Mouse (Mus musculus) CH12.LX (cell line): Measurements from ENCODE around the gene Adgrl3.

ENCODE experiments used
- CHD1 ChIP-seq: IDR thresholded peaks from 2 replicates; pipeline ENCODE4 v1.6.1; 2012; ENCODE audit warnings: low read depth, low read length, improper control_type of control experiment, inconsistent platforms
- CTCF ChIP-seq, 2 experiments: IDR thresholded peaks in 1 of 2; conservative IDR thresholded peaks in 1 of 2; 2 replicates each; pipeline ENCODE4 v1.5.1; 2011 to 2012; ENCODE audit warnings: low read depth in 2 of 2, low read length in 2 of 2, improper control_type of control experiment in 1 of 2, inconsistent platforms in 1 of 2, mild to moderate bottlenecking in 1 of 2, moderate library complexity in 1 of 2
- EP300 ChIP-seq: IDR thresholded peaks from 2 replicates; pipeline ENCODE4 v1.6.1; 2011; ENCODE audit warnings: low read length, improper control_type of control experiment
- HCFC1 ChIP-seq: IDR thresholded peaks from 2 replicates; pipeline ENCODE4 v1.6.1; 2012; ENCODE audit warnings: low read depth, mild to moderate bottlenecking, inconsistent platforms, low read length, improper control_type of control experiment
- KAT2A ChIP-seq: IDR thresholded peaks from 2 replicates; pipeline ENCODE4 v1.6.1; 2012; ENCODE audit warnings: low read length, improper control_type of control experiment, inconsistent platforms; ENCODE audit not compliant: insufficient replicate concordance
- MAX ChIP-seq: IDR thresholded peaks from 2 replicates; pipeline ENCODE4 v1.6.1; 2011; ENCODE audit warnings: low read length, improper control_type of control experiment
- MEF2A ChIP-seq: IDR thresholded peaks from 2 replicates; pipeline ENCODE4 v1.6.1; 2014; ENCODE audit warnings: low read depth, mild to moderate bottlenecking, inconsistent platforms, low read length, improper control_type of control experiment, borderline replicate concordance
- MYC ChIP-seq: IDR thresholded peaks from 2 replicates; pipeline ENCODE4 v1.6.1; 2011; ENCODE audit warnings: low read depth, mild to moderate bottlenecking, improper control_type of control experiment, low read length
- POLR2A ChIP-seq: IDR thresholded peaks from 2 replicates; pipeline ENCODE4 v1.6.1; 2011; ENCODE audit warnings: low read depth, mild to moderate bottlenecking, improper control_type of control experiment, low read length
- POLR2AphosphoS2 ChIP-seq: IDR thresholded peaks from 2 replicates; pipeline ENCODE4 v1.6.1; 2011; ENCODE audit warnings: low read depth, low read length, improper control_type of control experiment
- SIN3A ChIP-seq: IDR thresholded peaks from 2 replicates; pipeline ENCODE4 v1.6.1; 2012; ENCODE audit warnings: low read length, improper control_type of control experiment, inconsistent platforms
- SMC3 ChIP-seq: IDR thresholded peaks from 2 replicates; pipeline ENCODE4 v1.6.1; 2011; ENCODE audit warnings: low read depth, low read length, improper control_type of control experiment
- UBTF ChIP-seq: IDR thresholded peaks from 2 replicates; pipeline ENCODE4 v1.6.1; 2012; ENCODE audit warnings: low read depth, mild to moderate bottlenecking, inconsistent platforms, low read length, improper control_type of control experiment, moderate library complexity
- USF1 ChIP-seq: IDR thresholded peaks from 2 replicates; pipeline ENCODE4 v1.6.1; 2014; ENCODE audit warnings: low read depth, mild to moderate bottlenecking, inconsistent platforms, low read length, improper control_type of control experiment

DNA sequence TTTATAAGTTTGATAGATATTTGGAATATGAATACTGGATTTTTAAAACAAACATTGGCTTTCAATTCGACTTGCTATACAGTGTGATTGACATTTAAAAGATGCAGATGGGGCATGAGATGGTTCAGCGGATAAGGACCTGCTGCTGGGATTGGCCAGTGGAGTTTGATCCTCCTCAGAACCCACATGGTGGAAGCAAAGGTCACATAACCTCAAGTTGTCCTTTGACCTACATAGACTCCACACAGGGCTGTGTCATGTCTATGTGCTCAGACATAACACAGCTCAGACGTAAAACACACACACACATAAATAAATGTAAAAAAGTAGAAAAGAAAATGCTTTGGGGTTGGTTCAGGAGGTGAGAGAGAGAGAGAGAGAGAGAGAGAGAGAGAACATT is 397.4 kb downstream of the Adgrl3 start:
- TF ChIP-seq USF1 (no peak), CTCF (conservative IDR thresholded peaks at IDR 0.05 in 1 of 2, IDR thresholded peaks at IDR 0.05 in 1 of 2; ENCODE audit: low read depth in 2 of 2, low read length in 2 of 2) (no peak), EP300 (no peak), CHD1 (no peak), KAT2A (no peak), POLR2A (no peak), UBTF (no peak), SIN3A (no peak), MYC (no peak), MEF2A (no peak), POLR2AphosphoS2 (no peak), SMC3 (no peak), MAX (no peak), HCFC1 (no peak)
